10 mouse cellular contexts compared by ENCODE assay signal in genomic region chr2:35692272-35692900, GRCm38 (mm10).
DNase-seq lines count a peak whose midpoint lies in the region; ATAC-seq and TF ChIP-seq lines count a peak whose summit lies in the region.
"Had no signal": no experiment of that assay in that cellular context is flagged by ENCODE, and none has a peak within 500 bp of the region (broad histone marks: within the 10 kb centered on the region; RNA-seq: fewer than 3 reads in every experiment).

No protein-coding gene starts in this region.

- no peak overlapping the region for H3K4me3 ChIP-seq in forebrain, embryonic 11.5 days (ENCODE audit: low read depth, low read length)
- no peak overlapping the region for H3K4me3 ChIP-seq in forebrain, postnatal 0 days (ENCODE audit: low read depth, low read length)
- no peak overlapping the region for H3K4me3 ChIP-seq in neural tube, embryonic 14.5 days (ENCODE audit: low read depth, low read length)
- no peak overlapping the region for H3K4me3 ChIP-seq in liver, embryonic 11.5 days (ENCODE audit: low read depth, low read length)
- H3K4me3 ChIP-seq in stomach, postnatal 0 days (ENCODE audit: low read depth, low read length): peak overlapping the region; percentile 24

- 86% methylated on average over 11 of the region's 11 CpGs for WGBS in forebrain, embryonic 11.5 days
- WGBS in forebrain, postnatal 0 days: 87% methylated on average over 11 of the region's 11 CpGs
- WGBS in neural tube, embryonic 14.5 days: 86% methylated on average over 11 of the region's 11 CpGs
- WGBS in liver, embryonic 11.5 days: 80% methylated on average over 11 of the region's 11 CpGs
- WGBS in stomach, postnatal 0 days: 49% methylated on average over 11 of the region's 11 CpGs

- no peak for ATAC-seq in forebrain, embryonic 11.5 days (replicated peaks; ENCODE audit: low FRiP score)
- ATAC-seq in forebrain, postnatal 0 days: no peak
- no peak for ATAC-seq in neural tube, embryonic 14.5 days (ENCODE audit: low read depth)
- ATAC-seq in liver, embryonic 11.5 days (replicated peaks; ENCODE audit: low FRiP score): no peak; the same call in 1 of the 2 replicates
- peak; percentile 9; the same call in 1 of the 2 replicates for ATAC-seq in stomach, postnatal 0 days (ENCODE audit: low FRiP score, low TSS enrichment)

- no peak for TF ChIP-seq EP300 in stomach, postnatal 0 days (optimal IDR thresholded peaks at IDR 0.05)

- no peaks in the 10 kb centered on the region for H3K36me3 ChIP-seq in forebrain, embryonic 11.5 days (ENCODE audit: control insufficient read depth, insufficient read depth, low read length)
- H3K36me3 ChIP-seq in forebrain, postnatal 0 days (ENCODE audit: insufficient read depth): no peaks in the 10 kb centered on the region
- H3K36me3 ChIP-seq in neural tube, embryonic 14.5 days (ENCODE audit: control insufficient read depth, insufficient read depth, low read length): no peaks in the 10 kb centered on the region
- no peaks in the 10 kb centered on the region for H3K36me3 ChIP-seq in liver, embryonic 11.5 days (ENCODE audit: control insufficient read depth, insufficient read depth, low read length)
- no peaks in the 10 kb centered on the region for H3K36me3 ChIP-seq in stomach, postnatal 0 days (ENCODE audit: control insufficient read depth, insufficient read depth, low read length)

- no peak for DNase-seq in forebrain, embryonic 11.5 days (ENCODE audit: low spot score)
- DNase-seq in forebrain, postnatal 0 days: no peak
- DNase-seq in neural tube, embryonic 10.5 days (ENCODE audit: extremely low spot score, low spot score): no peak
- DNase-seq in liver, embryonic 11.5 days (ENCODE audit: low spot score): no peak
- peak; percentile 77 for DNase-seq in stomach, postnatal 0 days (ENCODE audit: low spot score)
- no peak for DNase-seq in layer of hippocampus, postnatal 25 days (ENCODE audit: extremely low spot score in 1 of 2, low spot score in 1 of 2)
- DNase-seq in left cerebral cortex, adult 9 months (ENCODE audit: low spot score in 2 of 2): no peak
- DNase-seq: cerebellum, adult 9-11 months; right cerebral cortex, postnatal 4 days had no signal

- H3K27me3 ChIP-seq in forebrain, embryonic 11.5 days (ENCODE audit: control insufficient read depth, insufficient read depth, low read length): no peaks in the 10 kb centered on the region
- no peaks in the 10 kb centered on the region for H3K27me3 ChIP-seq in forebrain, postnatal 0 days (ENCODE audit: insufficient read depth, low read length)
- no peaks in the 10 kb centered on the region for H3K27me3 ChIP-seq in neural tube, embryonic 14.5 days (ENCODE audit: control insufficient read depth, insufficient read depth, low read length)
- H3K27me3 ChIP-seq in liver, embryonic 11.5 days (replicated peaks; ENCODE audit: control insufficient read depth, insufficient read depth, low read length): no peaks in the 10 kb centered on the region
- no peaks in the 10 kb centered on the region for H3K27me3 ChIP-seq in stomach, postnatal 0 days (ENCODE audit: control insufficient read depth, insufficient read depth, low read length)

- no peaks in the 10 kb centered on the region for H3K9me3 ChIP-seq in forebrain, embryonic 11.5 days (ENCODE audit: control insufficient read depth, low read length)
- H3K9me3 ChIP-seq in forebrain, postnatal 0 days (ENCODE audit: low read length): no peaks in the 10 kb centered on the region
- H3K9me3 ChIP-seq in neural tube, embryonic 14.5 days (ENCODE audit: control insufficient read depth, low read length): no peaks in the 10 kb centered on the region
- H3K9me3 ChIP-seq in liver, embryonic 11.5 days (ENCODE audit: control insufficient read depth, low read length): no peaks in the 10 kb centered on the region
- no peaks in the 10 kb centered on the region for H3K9me3 ChIP-seq in stomach, postnatal 0 days (ENCODE audit: control insufficient read depth, low read length)

- no peak overlapping the region for H3K27ac ChIP-seq in forebrain, embryonic 11.5 days (ENCODE audit: low read depth, low read length)
- no peak overlapping the region for H3K27ac ChIP-seq in forebrain, postnatal 0 days (ENCODE audit: low read depth, low read length)
- H3K27ac ChIP-seq in neural tube, embryonic 14.5 days (ENCODE audit: low read depth, low read length): 0 out of 2 replicates have a peak overlapping the region, but pooled peaks have one; percentile 5
- H3K27ac ChIP-seq in liver, embryonic 11.5 days (ENCODE audit: low read depth, low read length): peak overlapping the region; percentile 21; the same call in 1 of the 2 replicates
- H3K27ac ChIP-seq in stomach, postnatal 0 days (replicated peaks): peak overlapping the region; percentile 90

- TF ChIP-seq CTCF in forebrain, postnatal 0 days (IDR thresholded peaks at IDR 0.05; ENCODE audit: low read depth): no peak
- TF ChIP-seq CTCF in stomach, postnatal 0 days (IDR thresholded peaks at IDR 0.05; ENCODE audit: low read depth): no peak

- peaks cover 36% of the 10 kb centered on the region for H3K4me1 ChIP-seq in forebrain, embryonic 11.5 days (replicated peaks; ENCODE audit: control insufficient read depth, insufficient read depth, low read length)
- H3K4me1 ChIP-seq in forebrain, postnatal 0 days (ENCODE audit: insufficient read depth): peaks cover 32% of the 10 kb centered on the region; the same call in 1 of the 2 replicates
- peaks cover 53% of the 10 kb centered on the region for H3K4me1 ChIP-seq in neural tube, embryonic 14.5 days (ENCODE audit: control insufficient read depth, insufficient read depth, low read length)
- peaks cover 73% of the 10 kb centered on the region for H3K4me1 ChIP-seq in liver, embryonic 11.5 days (replicated peaks; ENCODE audit: control insufficient read depth, insufficient read depth, low read length)
- peaks cover 59% of the 10 kb centered on the region for H3K4me1 ChIP-seq in stomach, postnatal 0 days (replicated peaks; ENCODE audit: control insufficient read depth, insufficient read depth)

- peak overlapping the region; percentile 8; the same call in 1 of the 2 replicates for H3K4me2 ChIP-seq in forebrain, embryonic 11.5 days (ENCODE audit: low read depth, low read length, severe bottlenecking)
- no peak overlapping the region for H3K4me2 ChIP-seq in forebrain, postnatal 0 days (ENCODE audit: low read depth)
- no peak overlapping the region for H3K4me2 ChIP-seq in neural tube, embryonic 14.5 days (ENCODE audit: low read depth, low read length)
- peak overlapping the region; percentile 47 for H3K4me2 ChIP-seq in liver, embryonic 11.5 days
- H3K4me2 ChIP-seq in stomach, postnatal 0 days (replicated peaks; ENCODE audit: low read depth): peak overlapping the region; percentile 47

- H3K9ac ChIP-seq in forebrain, embryonic 11.5 days (ENCODE audit: low read length): no peak overlapping the region
- no peak overlapping the region for H3K9ac ChIP-seq in forebrain, postnatal 0 days
- H3K9ac ChIP-seq in neural tube, embryonic 14.5 days (replicated peaks; ENCODE audit: low read depth, low read length): no peak overlapping the region
- peak overlapping the region; percentile 48; the same call in 1 of the 2 replicates for H3K9ac ChIP-seq in liver, embryonic 11.5 days (ENCODE audit: low read depth, low read length)
- H3K9ac ChIP-seq in stomach, postnatal 0 days (ENCODE audit: low read length): peak overlapping the region; percentile 55

Comparison
In these comparisons a context has a peak if more than half of its experiments do, and no peak if none do; other contexts are left out.
1. H3K4me2 ChIP-seq: peak in forebrain, embryonic 11.5 days (single experiment), liver, embryonic 11.5 days (single experiment) and stomach, postnatal 0 days (single experiment); none in forebrain, postnatal 0 days (single experiment) and neural tube, embryonic 14.5 days (single experiment).
2. H3K27ac ChIP-seq: peak in neural tube, embryonic 14.5 days (single experiment), liver, embryonic 11.5 days (single experiment) and stomach, postnatal 0 days (single experiment); none in forebrain, embryonic 11.5 days (single experiment) and forebrain, postnatal 0 days (single experiment).
3. H3K9ac ChIP-seq: peak in liver, embryonic 11.5 days (single experiment) and stomach, postnatal 0 days (single experiment); none in forebrain, embryonic 11.5 days (single experiment), forebrain, postnatal 0 days (single experiment) and neural tube, embryonic 14.5 days (single experiment).